Mouse (Mus musculus): ENCODE results near the gene Calm4. TPM values are rescaled to one million over a fixed set of nuclear protein-coding genes. Genes with fewer than 3 reads are reported as not detected.
"Not testable (repeated sequence)": the region's sequence is repeated elsewhere in the genome, so short reads cannot be mapped to it uniquely, and the experiment has no call there.

Gene Calm4
- polyA plus RNA-seq (2014; fragmentation: Nextera tagmentation; extraction: Ambion mirVana), result not detected in 2 replicates

DNA sequence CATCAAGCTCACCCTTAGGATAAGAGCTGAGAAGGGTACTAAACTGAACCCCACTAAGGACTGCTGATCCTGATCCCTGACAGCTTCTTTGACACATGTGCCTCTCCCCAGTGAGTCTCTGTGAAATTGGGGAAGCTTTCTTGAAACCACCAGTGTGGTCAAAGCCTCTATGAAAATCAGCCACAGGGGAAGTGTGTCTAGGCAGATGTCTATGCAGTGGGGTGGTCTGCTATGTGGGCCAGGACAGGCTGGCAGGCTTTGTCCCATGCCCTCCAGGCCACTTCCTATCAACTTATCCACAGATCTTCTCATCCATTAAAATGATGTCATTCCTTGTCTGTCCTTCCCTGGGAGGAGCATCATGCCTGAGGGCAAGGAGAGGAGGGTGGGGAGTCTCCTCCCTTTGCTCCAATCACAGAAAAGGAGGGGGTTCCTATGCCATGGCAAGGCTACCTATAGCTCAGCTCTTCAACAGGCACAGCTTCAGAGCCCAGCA is at the start of gene Calm4:
Calm4 (plus strand) TSS at position 446 of the 496 bp plus-strand sequence.
- not testable (repeated sequence) for H3K36me3 ChIP-seq (ENCODE audit: control insufficient read depth, insufficient read depth, low read length); H3K4me1 ChIP-seq (ENCODE audit: control insufficient read depth in 2 of 2, insufficient read depth in 2 of 2, low read length in 2 of 2); H3K27ac ChIP-seq (replicated peaks in 1 of 2; ENCODE audit: control insufficient read depth in 1 of 2, insufficient read depth in 1 of 2, low read depth in 2 of 2, low read length in 2 of 2); H3K27me3 ChIP-seq (ENCODE audit: control insufficient read depth, insufficient read depth, low read length); H3K9ac ChIP-seq (ENCODE audit: low read length); ATAC-seq (ENCODE audit: insufficient number of reproducible peaks, insufficient read depth, low FRiP score, low read depth); H3K9me3 ChIP-seq (ENCODE audit: control insufficient read depth, low read length); H3K4me2 ChIP-seq (ENCODE audit: low read length); H3K4me3 ChIP-seq (ENCODE audit: control insufficient read depth in 1 of 2, insufficient read depth in 1 of 2, low read depth in 1 of 2, low read length in 2 of 2)

DNA sequence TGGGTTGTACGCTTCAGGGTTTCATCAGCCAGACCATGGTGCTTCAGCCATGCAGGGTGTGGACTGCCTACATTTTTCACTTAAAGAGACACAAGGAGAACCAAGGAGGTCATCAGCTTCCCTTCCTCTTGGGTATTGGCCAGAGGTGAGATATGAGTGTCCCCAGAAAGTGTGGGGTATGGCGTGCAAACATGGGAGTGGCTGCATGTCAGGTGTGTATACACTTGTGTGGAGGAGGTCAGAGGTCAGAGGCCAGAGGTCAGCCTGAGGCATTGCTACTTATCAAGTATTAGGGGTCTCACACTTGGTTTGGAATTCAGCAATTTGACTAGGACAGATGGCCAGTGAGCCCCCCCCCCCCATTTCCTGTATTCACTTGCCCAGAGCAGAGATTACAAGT is 49.0 kb upstream of the Calm4 start:
- Histone ChIP-seq H3K36me3 (ENCODE audit: control insufficient read depth, insufficient read depth, low read length) (no peaks in the 10 kb centered on the region), H3K9ac (ENCODE audit: low read length) (no peak overlapping the region), H3K27ac (replicated peaks in 1 of 2; ENCODE audit: control insufficient read depth in 1 of 2, insufficient read depth in 1 of 2, low read depth in 2 of 2, low read length in 2 of 2) (no peak overlapping the region), H3K4me1 (ENCODE audit: control insufficient read depth in 2 of 2, insufficient read depth in 2 of 2, low read length in 2 of 2) (peaks cover 2 to 7% of the 10 kb centered on the region in 2 experiments), H3K4me2 (ENCODE audit: low read length) (no peak overlapping the region), H3K27me3 (ENCODE audit: control insufficient read depth, insufficient read depth, low read length) (no peaks in the 10 kb centered on the region), H3K9me3 (ENCODE audit: control insufficient read depth, low read length) (no peaks in the 10 kb centered on the region), H3K4me3 (ENCODE audit: control insufficient read depth in 1 of 2, insufficient read depth in 1 of 2, low read depth in 1 of 2, low read length in 2 of 2) (no peak overlapping the region)
- no peak for ATAC-seq (ENCODE audit: insufficient number of reproducible peaks, insufficient read depth, low FRiP score, low read depth)
- 89% methylated on average over 2 of the region's 2 CpGs for WGBS

DNA sequence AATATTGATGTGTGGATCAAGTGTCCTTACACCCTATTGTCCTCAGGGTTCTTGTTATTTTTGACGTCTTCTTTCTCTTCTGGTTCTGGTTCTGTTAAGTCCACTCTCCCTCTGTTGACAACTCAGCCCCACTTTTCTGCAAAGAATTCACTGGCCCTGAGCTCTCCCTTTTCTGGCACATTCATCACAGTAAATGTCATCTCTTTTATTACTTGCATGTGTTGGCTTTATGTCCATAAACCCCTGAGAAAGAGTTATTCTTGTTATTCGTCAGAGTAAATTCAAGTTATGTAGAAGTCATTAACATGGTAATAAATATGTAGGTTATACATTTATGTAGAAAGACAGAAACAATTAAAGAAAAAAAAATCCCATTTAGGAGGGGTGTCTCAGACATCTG is 48.0 kb upstream of the Calm4 start:
- H3K27ac ChIP-seq (replicated peaks in 1 of 2; ENCODE audit: control insufficient read depth in 1 of 2, insufficient read depth in 1 of 2, low read depth in 2 of 2, low read length in 2 of 2), result no peak overlapping the region
- H3K4me3 ChIP-seq (ENCODE audit: control insufficient read depth in 1 of 2, insufficient read depth in 1 of 2, low read depth in 1 of 2, low read length in 2 of 2), result no peak overlapping the region
- no peak for ATAC-seq (ENCODE audit: insufficient number of reproducible peaks, insufficient read depth, low FRiP score, low read depth)
- no peak overlapping the region for H3K4me2 ChIP-seq (ENCODE audit: low read length)
- no peak overlapping the region for H3K9ac ChIP-seq (ENCODE audit: low read length)
- H3K9me3 ChIP-seq (ENCODE audit: control insufficient read depth, low read length), result no peaks in the 10 kb centered on the region
- no peaks in the 10 kb centered on the region for H3K27me3 ChIP-seq (ENCODE audit: control insufficient read depth, insufficient read depth, low read length)
- H3K36me3 ChIP-seq (ENCODE audit: control insufficient read depth, insufficient read depth, low read length), result no peaks in the 10 kb centered on the region
- peaks cover 2 to 7% of the 10 kb centered on the region in 2 experiments for H3K4me1 ChIP-seq (ENCODE audit: control insufficient read depth in 2 of 2, insufficient read depth in 2 of 2, low read length in 2 of 2)
- 79% methylated on average over 2 of the region's 2 CpGs for WGBS

DNA sequence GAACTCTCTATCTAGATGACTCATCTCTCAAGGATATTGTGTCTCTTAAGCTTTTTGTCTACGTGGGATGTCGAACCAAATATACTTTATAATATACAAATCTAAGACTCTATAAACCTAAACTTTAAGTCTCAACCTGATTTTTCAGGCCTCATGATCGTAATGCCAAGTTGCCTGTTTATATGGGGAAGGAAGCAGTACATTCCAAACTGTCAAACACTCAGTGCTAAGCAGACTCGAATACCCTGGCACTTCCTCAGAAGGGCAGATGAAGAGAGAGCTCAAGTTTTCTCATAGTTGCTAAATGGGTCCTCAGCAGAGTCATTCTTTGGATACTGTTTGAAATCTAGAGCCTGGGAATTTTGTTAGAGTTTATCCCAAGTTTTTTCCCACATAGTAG is 40.9 kb upstream of the Calm4 start:
- H3K9ac ChIP-seq (ENCODE audit: low read length), result no peak overlapping the region
- H3K27ac ChIP-seq (replicated peaks in 1 of 2; ENCODE audit: control insufficient read depth in 1 of 2, insufficient read depth in 1 of 2, low read depth in 2 of 2, low read length in 2 of 2), result no peak overlapping the region
- no peak overlapping the region for H3K4me3 ChIP-seq (ENCODE audit: control insufficient read depth in 1 of 2, insufficient read depth in 1 of 2, low read depth in 1 of 2, low read length in 2 of 2)
- H3K4me2 ChIP-seq (ENCODE audit: low read length), result no peak overlapping the region
- H3K4me1 ChIP-seq (ENCODE audit: control insufficient read depth in 2 of 2, insufficient read depth in 2 of 2, low read length in 2 of 2), result peaks cover 4 to 13% of the 10 kb centered on the region in 2 experiments
- H3K36me3 ChIP-seq (ENCODE audit: control insufficient read depth, insufficient read depth, low read length), result no peaks in the 10 kb centered on the region
- H3K9me3 ChIP-seq (ENCODE audit: control insufficient read depth, low read length), result no peaks in the 10 kb centered on the region
- WGBS, result 69% methylated on average over 4 of the region's 4 CpGs
- H3K27me3 ChIP-seq (ENCODE audit: control insufficient read depth, insufficient read depth, low read length), result no peaks in the 10 kb centered on the region
- ATAC-seq (ENCODE audit: insufficient number of reproducible peaks, insufficient read depth, low FRiP score, low read depth), result no peak

DNA sequence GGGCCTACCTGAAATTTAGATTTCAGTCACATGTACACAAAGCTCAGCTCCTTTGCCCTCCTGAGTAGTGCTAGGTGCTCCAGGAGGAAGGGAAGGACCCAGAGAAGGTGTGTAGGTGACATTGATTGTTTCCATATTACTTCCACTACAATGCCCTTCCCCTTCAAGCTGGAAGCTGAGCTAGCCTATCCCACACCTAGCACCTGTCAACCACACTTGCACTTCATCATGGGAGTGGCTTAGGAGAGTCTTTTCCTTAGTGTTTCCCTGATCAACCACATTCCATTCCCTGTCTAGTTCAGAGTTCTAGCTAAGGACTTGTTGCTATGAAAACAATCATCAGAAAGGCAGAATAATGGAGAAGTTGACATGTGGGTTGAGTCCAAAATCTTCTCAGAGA is 38.8 kb upstream of the Calm4 start:
- no peak for ATAC-seq (ENCODE audit: insufficient number of reproducible peaks, insufficient read depth, low FRiP score, low read depth)
- Histone ChIP-seq H3K9ac (ENCODE audit: low read length) (no peak overlapping the region), H3K27me3 (ENCODE audit: control insufficient read depth, insufficient read depth, low read length) (no peaks in the 10 kb centered on the region), H3K27ac (replicated peaks in 1 of 2; ENCODE audit: control insufficient read depth in 1 of 2, insufficient read depth in 1 of 2, low read depth in 2 of 2, low read length in 2 of 2) (no peak overlapping the region), H3K4me3 (ENCODE audit: control insufficient read depth in 1 of 2, insufficient read depth in 1 of 2, low read depth in 1 of 2, low read length in 2 of 2) (no peak overlapping the region), H3K4me1 (ENCODE audit: control insufficient read depth in 2 of 2, insufficient read depth in 2 of 2, low read length in 2 of 2) (peaks cover 4 to 13% of the 10 kb centered on the region in 2 experiments; a peak in 3 of 4 replicates), H3K9me3 (ENCODE audit: control insufficient read depth, low read length) (no peaks in the 10 kb centered on the region), H3K4me2 (ENCODE audit: low read length) (no peak overlapping the region), H3K36me3 (ENCODE audit: control insufficient read depth, insufficient read depth, low read length) (no peaks in the 10 kb centered on the region)

DNA sequence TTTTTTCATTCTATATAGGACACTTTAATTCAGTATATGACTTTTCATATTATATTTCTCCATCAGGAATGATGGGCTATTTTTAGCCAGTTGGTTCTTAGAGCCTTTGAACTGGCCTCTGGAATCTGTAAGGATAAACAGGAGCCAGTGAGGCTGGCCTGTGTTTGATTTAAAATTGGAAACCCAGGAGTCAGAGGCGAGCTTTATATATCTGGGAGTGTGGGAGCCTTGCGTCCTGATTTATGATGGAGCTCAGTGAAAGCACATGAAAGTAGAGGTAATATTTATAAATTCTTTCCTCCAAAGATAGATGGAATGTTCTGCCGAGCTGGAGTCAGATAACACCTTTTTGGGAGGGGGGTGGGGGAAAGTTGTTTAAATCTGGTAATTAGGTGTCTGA is 38.2 kb upstream of the Calm4 start:
- H3K36me3 ChIP-seq (ENCODE audit: control insufficient read depth, insufficient read depth, low read length), result no peaks in the 10 kb centered on the region
- 17% methylated on average over 3 of the region's 3 CpGs for WGBS
- H3K4me1 ChIP-seq (ENCODE audit: control insufficient read depth in 2 of 2, insufficient read depth in 2 of 2, low read length in 2 of 2), result peaks cover 4 to 13% of the 10 kb centered on the region in 2 experiments; a peak in 3 of 4 replicates
- H3K9ac ChIP-seq (ENCODE audit: low read length), result no peak overlapping the region
- H3K27ac ChIP-seq (replicated peaks in 1 of 2; ENCODE audit: control insufficient read depth in 1 of 2, insufficient read depth in 1 of 2, low read depth in 2 of 2, low read length in 2 of 2), result peak overlapping the region; percentile 21 to 44; a peak in 1 of 4 replicates
- no peak overlapping the region for H3K4me3 ChIP-seq (ENCODE audit: control insufficient read depth in 1 of 2, insufficient read depth in 1 of 2, low read depth in 1 of 2, low read length in 2 of 2)
- no peaks in the 10 kb centered on the region for H3K27me3 ChIP-seq (ENCODE audit: control insufficient read depth, insufficient read depth, low read length)
- H3K9me3 ChIP-seq (ENCODE audit: control insufficient read depth, low read length), result no peaks in the 10 kb centered on the region
- ATAC-seq (ENCODE audit: insufficient number of reproducible peaks, insufficient read depth, low FRiP score, low read depth), result no peak
- H3K4me2 ChIP-seq (ENCODE audit: low read length), result peak overlapping the region; percentile 32

DNA sequence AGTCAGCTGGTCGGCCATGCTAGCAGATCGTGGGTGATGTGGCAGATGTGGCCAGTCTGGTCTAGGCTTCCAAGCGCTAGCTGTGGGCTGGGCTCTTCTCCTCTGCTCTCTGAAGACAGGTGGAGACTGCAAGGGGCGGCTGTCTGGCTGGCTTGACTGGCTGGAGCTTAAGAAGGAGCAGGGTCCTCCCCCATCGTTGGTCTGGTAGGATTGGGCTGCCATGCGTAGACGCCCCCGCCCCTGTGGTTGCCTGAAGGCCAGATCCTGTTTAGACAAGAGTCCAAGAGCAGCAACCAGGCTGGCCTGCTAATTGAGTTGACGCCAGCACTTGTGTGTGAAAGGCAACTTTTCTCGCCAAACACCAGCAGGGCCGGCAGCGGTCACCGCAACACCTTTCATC is 33.4 kb upstream of the Calm4 start, which contains the start of gene Calml3:
Calml3 (minus strand) TSS at position 131 of the 400 bp plus-strand sequence.
- 81% methylated on average over 13 of the region's 13 CpGs for WGBS
- Histone ChIP-seq H3K4me2 (ENCODE audit: low read length) (no peak within 1 kb of the TSS), H3K4me1 (ENCODE audit: control insufficient read depth in 2 of 2, insufficient read depth in 2 of 2, low read length in 2 of 2) (peaks cover 6 to 9% of the 10 kb centered on the region in 2 experiments; a peak in 3 of 4 replicates), H3K27me3 (ENCODE audit: control insufficient read depth, insufficient read depth, low read length) (no peaks in the 10 kb centered on the region), H3K9me3 (ENCODE audit: control insufficient read depth, low read length) (no peaks in the 10 kb centered on the region), H3K9ac (ENCODE audit: low read length) (no peak within 1 kb of the TSS), H3K4me3 (ENCODE audit: control insufficient read depth in 1 of 2, insufficient read depth in 1 of 2, low read depth in 1 of 2, low read length in 2 of 2) (no peak within 1 kb of the TSS), H3K27ac (replicated peaks in 1 of 2; ENCODE audit: control insufficient read depth in 1 of 2, insufficient read depth in 1 of 2, low read depth in 2 of 2, low read length in 2 of 2) (no peak within 1 kb of the TSS; a peak in 1 of 4 replicates), H3K36me3 (ENCODE audit: control insufficient read depth, insufficient read depth, low read length) (no peaks in the 10 kb centered on the region)
- no peak for ATAC-seq (ENCODE audit: insufficient number of reproducible peaks, insufficient read depth, low FRiP score, low read depth)

DNA sequence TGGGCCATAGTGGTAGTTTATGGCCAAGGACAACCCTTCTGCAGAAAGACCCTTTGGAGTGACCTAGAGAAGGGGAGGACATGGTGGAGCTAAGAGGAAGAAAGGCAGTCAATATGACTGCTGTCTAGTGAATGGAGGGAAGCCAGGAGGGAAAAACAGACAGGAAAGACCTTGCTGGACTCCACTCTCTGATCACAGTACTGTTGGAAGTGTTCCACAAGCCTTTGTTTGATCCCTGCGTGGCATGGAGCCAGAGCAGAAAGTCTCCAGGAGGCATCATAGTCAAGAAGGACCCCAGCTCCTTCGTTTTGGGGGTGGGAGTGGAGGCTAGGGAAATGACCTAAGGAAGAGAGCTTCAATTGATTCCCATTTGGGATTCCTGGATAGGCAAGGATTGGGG is 32.4 kb upstream of the Calm4 start:
- no peaks in the 10 kb centered on the region for H3K36me3 ChIP-seq (ENCODE audit: control insufficient read depth, insufficient read depth, low read length)
- H3K27me3 ChIP-seq (ENCODE audit: control insufficient read depth, insufficient read depth, low read length), result no peaks in the 10 kb centered on the region
- no peak overlapping the region; a peak in 1 of 4 replicates for H3K27ac ChIP-seq (replicated peaks in 1 of 2; ENCODE audit: control insufficient read depth in 1 of 2, insufficient read depth in 1 of 2, low read depth in 2 of 2, low read length in 2 of 2)
- H3K9me3 ChIP-seq (ENCODE audit: control insufficient read depth, low read length), result no peaks in the 10 kb centered on the region
- WGBS, result 48% methylated on average over 2 of the region's 2 CpGs
- peaks cover 2 to 4% of the 10 kb centered on the region in 2 experiments; a peak in 2 of 4 replicates for H3K4me1 ChIP-seq (ENCODE audit: control insufficient read depth in 2 of 2, insufficient read depth in 2 of 2, low read length in 2 of 2)
- no peak overlapping the region for H3K4me2 ChIP-seq (ENCODE audit: low read length)
- ATAC-seq (ENCODE audit: insufficient number of reproducible peaks, insufficient read depth, low FRiP score, low read depth), result no peak
- no peak overlapping the region for H3K4me3 ChIP-seq (ENCODE audit: control insufficient read depth in 1 of 2, insufficient read depth in 1 of 2, low read depth in 1 of 2, low read length in 2 of 2)
- H3K9ac ChIP-seq (ENCODE audit: low read length), result no peak overlapping the region
